Mouse (Mus musculus): Measurements from ENCODE around the gene Map4k4. TPM values are rescaled to one million over a fixed set of nuclear protein-coding genes. Genes with fewer than 3 reads are reported as not detected.

Map4k4 gene
- polyA plus RNA-seq, 1 experiment from 2014 or later = 3.5 TPM

DNA sequence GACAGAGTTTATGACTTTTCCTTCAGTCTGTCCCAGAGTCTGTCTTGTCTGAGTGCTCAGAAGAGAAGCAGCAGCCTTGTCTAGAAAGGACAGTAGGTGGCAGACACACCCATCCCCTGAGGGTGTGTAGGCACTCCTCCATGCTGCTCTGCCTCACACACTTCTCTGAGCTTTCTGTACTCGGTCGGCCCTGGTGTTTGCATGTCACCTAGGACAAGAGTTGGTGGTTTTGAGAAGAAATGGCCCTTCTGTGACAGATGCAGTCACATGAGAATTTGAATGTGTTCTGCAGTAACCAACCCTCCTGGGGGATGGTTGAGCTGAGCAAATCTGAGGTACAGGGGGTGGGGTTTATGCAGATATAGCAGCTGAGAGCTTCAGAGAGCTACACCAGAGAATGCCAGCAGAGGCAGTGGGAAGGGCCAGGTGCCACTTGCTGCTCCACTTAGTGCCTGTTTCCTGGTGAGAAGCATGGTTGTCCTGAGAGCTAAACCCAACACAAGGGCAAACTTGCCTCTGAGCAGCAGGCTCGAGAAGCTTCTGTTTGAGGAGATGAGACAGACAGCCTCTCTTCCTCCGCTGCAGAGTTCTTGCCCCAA, 101.5 kb downstream of the Map4k4 start:
- Histone ChIP-seq H3K4me3 (replicated peaks) (no peak overlapping the region), H3K36me3 (replicated peaks) (peaks cover 38% of the 10 kb centered on the region), H3K4me1 (replicated peaks) (no peaks in the 10 kb centered on the region), H3K9me3 (replicated peaks) (no peaks in the 10 kb centered on the region), H3K4me2 (no peak overlapping the region), H3K9ac (no peak overlapping the region), H3K27me3 (no peaks in the 10 kb centered on the region), H3K27ac (replicated peaks) (no peak overlapping the region)
- 56% methylated on average over 4 of the region's 4 CpGs for WGBS (ENCODE audit: insufficient replicate concordance)
- no peak for ATAC-seq (ENCODE audit: insufficient read depth)

DNA sequence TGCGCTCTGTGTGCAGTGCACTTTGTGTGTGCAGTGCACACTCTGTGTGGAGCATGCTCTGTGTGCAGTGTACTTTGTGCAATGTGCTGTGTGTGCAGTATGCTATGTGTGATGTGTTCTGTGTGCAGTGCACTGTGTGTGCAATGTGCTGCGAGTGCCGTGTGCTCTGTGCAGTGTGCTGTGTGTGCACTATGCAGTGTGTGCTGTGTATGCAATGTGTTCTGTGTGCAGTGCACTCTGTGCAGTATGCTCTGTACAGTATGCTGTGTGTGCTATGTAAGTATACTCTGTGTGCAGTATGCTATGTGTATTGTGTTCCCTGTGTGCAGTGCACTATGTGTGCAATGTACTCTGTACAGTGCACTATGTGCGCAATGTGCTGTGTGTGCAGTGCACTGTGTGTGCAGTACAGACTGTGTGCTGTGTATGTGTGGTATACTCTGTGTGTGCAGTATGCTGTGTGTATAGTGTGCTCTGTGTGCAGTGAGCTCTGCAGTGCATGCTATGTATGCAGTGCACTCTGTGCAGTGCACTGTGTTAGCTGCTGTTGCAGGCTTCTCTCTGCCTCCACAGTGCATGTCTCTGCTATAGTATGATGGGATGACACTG, 105.4 kb downstream of the Map4k4 start:
- H3K9ac ChIP-seq = no peak overlapping the region
- H3K4me1 ChIP-seq (replicated peaks) = no peaks in the 10 kb centered on the region
- no peak overlapping the region for H3K4me2 ChIP-seq
- no peaks in the 10 kb centered on the region for H3K27me3 ChIP-seq
- no peaks in the 10 kb centered on the region for H3K9me3 ChIP-seq (replicated peaks)
- H3K4me3 ChIP-seq (replicated peaks) = no peak overlapping the region
- H3K27ac ChIP-seq (replicated peaks) = no peak overlapping the region
- no peak for ATAC-seq (ENCODE audit: insufficient read depth)
- H3K36me3 ChIP-seq (replicated peaks) = peaks cover 58% of the 10 kb centered on the region
- 84% methylated on average over 4 of the region's 4 CpGs for WGBS (ENCODE audit: insufficient replicate concordance)

DNA sequence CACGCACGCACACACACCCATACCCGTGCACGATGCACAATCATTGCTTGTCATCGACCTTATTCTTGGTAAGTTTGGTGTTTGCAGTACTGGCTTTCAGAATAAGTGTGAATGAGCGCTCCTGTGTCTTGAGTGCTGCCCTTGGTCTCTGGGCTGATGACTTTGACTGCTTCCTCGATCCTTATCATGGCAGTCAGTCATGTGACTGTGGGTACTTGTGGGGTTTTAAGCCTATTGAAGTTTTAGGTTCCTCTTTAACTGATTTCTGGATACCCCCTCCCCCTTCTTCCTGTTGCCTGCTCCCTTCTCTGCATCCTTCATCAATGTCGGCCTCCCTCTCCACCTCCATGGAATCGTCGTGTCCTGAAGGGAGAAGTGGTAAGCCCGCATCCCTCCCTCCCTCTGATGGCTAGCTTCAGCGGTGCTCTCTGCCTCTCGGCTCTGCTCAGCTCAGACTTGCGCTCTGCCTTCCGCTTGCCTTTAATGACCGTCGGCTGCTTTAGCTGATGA, 107.3 kb downstream of the Map4k4 start:
- no peak overlapping the region for H3K4me3 ChIP-seq (replicated peaks)
- H3K4me2 ChIP-seq = no peak overlapping the region
- ATAC-seq (ENCODE audit: insufficient read depth) = no peak
- H3K9ac ChIP-seq = no peak overlapping the region
- no peaks in the 10 kb centered on the region for H3K9me3 ChIP-seq (replicated peaks)
- no peaks in the 10 kb centered on the region for H3K4me1 ChIP-seq (replicated peaks)
- no peaks in the 10 kb centered on the region for H3K27me3 ChIP-seq
- 52% methylated on average over 17 of the region's 17 CpGs for WGBS (ENCODE audit: insufficient replicate concordance)
- no peak overlapping the region for H3K27ac ChIP-seq (replicated peaks)
- peaks cover 63% of the 10 kb centered on the region for H3K36me3 ChIP-seq (replicated peaks)

DNA sequence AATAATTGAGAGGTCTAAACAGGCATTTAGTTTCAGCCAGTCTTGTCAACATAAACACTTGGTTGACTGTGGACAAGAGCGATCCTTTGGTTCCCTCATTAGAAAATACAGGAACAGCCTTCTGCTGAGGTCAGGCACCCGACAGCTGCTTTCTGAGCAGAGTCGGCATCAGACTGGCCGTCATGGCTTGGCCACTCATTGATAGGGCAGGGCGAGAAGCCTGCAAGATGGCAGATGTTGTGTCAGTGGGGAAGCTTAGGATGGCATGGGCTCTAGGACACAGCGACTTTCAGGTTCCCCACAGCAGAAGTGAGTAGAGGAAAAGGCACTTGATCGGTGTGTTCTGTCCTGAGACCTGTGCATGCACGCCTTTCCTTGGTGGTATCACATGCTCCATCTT, 112.0 kb downstream of the Map4k4 start:
- Histone ChIP-seq H3K4me3 (replicated peaks) (no peak overlapping the region), H3K4me2 (no peak overlapping the region), H3K4me1 (replicated peaks) (no peaks in the 10 kb centered on the region), H3K9me3 (replicated peaks) (no peaks in the 10 kb centered on the region), H3K27me3 (no peaks in the 10 kb centered on the region), H3K27ac (replicated peaks) (no peak overlapping the region), H3K36me3 (replicated peaks) (peaks cover 64% of the 10 kb centered on the region), H3K9ac (no peak overlapping the region)
- 74% methylated on average over 8 of the region's 8 CpGs for WGBS (ENCODE audit: insufficient replicate concordance)
- no peak for ATAC-seq (ENCODE audit: insufficient read depth)

DNA sequence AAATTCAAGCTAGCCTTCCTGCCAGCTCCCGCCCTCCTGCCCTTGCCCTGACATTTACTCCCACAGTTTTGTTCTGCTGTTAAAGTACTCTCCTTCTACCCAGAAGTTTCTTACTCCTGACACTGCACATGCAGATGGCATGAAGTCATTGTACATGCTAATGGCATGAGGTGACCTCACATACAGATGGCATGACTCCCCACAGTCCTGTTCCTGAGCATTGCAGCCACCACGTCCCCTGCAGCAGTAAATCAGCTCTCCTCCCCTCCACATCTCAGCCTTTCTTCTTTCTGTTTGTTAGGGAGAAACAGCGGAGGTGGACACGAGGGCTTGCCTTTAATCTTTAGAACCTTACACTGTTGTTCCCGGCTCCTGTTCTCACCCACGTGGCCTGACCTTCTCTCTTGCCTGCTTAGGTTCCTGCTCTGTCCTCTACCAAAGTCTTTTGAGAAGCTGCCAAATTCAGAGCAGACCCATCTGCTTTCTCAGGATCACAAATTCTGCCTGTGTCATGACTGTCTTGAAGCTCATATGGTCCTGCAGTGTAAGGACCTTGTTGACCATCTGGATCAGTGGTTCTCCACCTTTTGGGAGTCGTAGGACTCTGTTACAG, 114.5 kb downstream of the Map4k4 start:
- no peak overlapping the region for H3K27ac ChIP-seq (replicated peaks)
- H3K4me1 ChIP-seq (replicated peaks) = no peaks in the 10 kb centered on the region
- H3K27me3 ChIP-seq = no peaks in the 10 kb centered on the region
- WGBS (ENCODE audit: insufficient replicate concordance) = 70% methylated on average over 7 of the region's 7 CpGs
- H3K36me3 ChIP-seq (replicated peaks) = peaks cover 51% of the 10 kb centered on the region
- no peak overlapping the region for H3K4me2 ChIP-seq
- no peak overlapping the region for H3K4me3 ChIP-seq (replicated peaks)
- no peak overlapping the region for H3K9ac ChIP-seq
- ATAC-seq (ENCODE audit: insufficient read depth) = no peak
- no peaks in the 10 kb centered on the region for H3K9me3 ChIP-seq (replicated peaks)

DNA sequence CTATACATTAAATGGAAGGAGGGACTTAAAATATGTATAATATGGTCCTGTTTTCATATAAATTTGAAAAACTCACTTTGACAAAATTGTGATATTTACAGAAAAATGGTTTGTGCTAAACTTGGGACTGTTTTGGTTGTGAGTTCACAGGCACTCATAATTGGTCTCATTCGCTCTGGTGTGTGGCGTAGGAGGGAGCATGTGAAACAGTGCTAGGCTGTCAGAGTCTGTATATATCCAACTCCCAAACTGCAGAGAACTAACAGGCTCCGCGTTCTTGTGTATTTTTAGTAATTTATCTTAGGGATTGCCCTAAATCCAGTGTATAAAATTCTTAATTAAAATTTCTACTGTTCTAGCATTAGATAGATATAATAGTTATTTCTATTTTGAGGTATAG, 120.9 kb downstream of the Map4k4 start:
- Histone ChIP-seq H3K9me3 (replicated peaks) (no peaks in the 10 kb centered on the region), H3K4me1 (replicated peaks) (no peaks in the 10 kb centered on the region), H3K4me2 (no peak overlapping the region), H3K4me3 (replicated peaks) (no peak overlapping the region), H3K27me3 (no peaks in the 10 kb centered on the region), H3K9ac (no peak overlapping the region), H3K27ac (replicated peaks) (no peak overlapping the region), H3K36me3 (replicated peaks) (peaks cover 38% of the 10 kb centered on the region)
- WGBS (ENCODE audit: insufficient replicate concordance) = 81% methylated on average over 4 of the region's 4 CpGs
- no peak for ATAC-seq (ENCODE audit: insufficient read depth)

DNA sequence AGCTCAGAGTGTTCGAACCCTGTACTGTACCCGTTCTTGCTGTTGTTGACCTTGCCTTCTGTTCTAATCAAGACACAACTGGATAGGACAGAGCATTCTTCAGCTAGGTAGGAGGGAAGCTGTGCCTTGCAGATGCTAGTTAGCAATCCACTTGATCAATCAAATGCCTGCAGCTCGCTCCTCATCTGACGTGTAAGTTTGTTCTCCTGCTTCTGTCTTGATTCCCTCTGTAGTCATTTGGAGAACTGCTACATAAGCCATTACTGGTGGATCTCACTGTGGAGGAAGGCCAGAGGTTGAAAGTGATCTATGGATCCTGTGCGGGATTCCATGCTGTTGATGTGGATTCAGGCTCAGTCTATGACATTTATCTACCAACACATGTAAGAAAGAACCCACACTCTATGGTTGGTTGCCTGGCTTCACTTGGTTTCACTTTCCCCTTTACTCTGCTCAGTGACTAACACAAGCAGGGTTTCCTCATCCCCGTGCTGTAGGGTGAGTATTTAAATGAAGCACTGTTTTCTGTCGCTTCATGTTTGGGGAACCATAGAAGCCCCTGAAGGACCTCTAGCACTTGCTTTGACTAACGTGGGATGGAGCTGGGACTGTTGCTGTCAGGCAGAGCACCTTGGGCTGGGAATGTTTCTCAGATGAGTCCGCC, 121.9 kb downstream of the Map4k4 start:
- Histone ChIP-seq H3K9me3 (replicated peaks) (no peaks in the 10 kb centered on the region), H3K27me3 (no peaks in the 10 kb centered on the region), H3K9ac (no peak overlapping the region), H3K27ac (replicated peaks) (no peak overlapping the region), H3K36me3 (replicated peaks) (peaks cover 28% of the 10 kb centered on the region), H3K4me1 (replicated peaks) (no peaks in the 10 kb centered on the region), H3K4me2 (no peak overlapping the region), H3K4me3 (replicated peaks) (no peak overlapping the region)
- WGBS (ENCODE audit: insufficient replicate concordance) = 69% methylated on average over 9 of the region's 9 CpGs
- no peak for ATAC-seq (ENCODE audit: insufficient read depth)

DNA sequence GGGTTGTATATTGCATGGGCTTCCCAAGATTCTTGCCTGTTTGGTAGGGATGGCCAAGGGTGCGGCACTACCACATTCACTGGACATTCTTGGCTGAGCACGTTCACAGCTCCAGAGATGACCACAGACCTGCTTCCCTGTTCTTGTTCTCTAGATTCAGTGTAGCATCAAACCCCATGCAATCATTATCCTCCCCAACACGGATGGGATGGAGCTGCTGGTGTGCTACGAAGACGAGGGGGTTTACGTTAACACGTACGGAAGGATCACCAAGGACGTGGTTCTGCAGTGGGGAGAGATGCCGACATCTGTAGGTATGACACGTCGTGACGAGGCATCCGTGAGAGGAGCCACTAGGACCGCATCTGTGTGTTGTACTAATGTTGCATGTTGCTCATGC, 122.5 kb downstream of the Map4k4 start:
- ATAC-seq (ENCODE audit: insufficient read depth) = no peak
- Histone ChIP-seq H3K9ac (no peak overlapping the region), H3K4me2 (no peak overlapping the region), H3K27ac (replicated peaks) (no peak overlapping the region), H3K4me1 (replicated peaks) (no peaks in the 10 kb centered on the region), H3K4me3 (replicated peaks) (no peak overlapping the region), H3K36me3 (replicated peaks) (peaks cover 24% of the 10 kb centered on the region), H3K9me3 (replicated peaks) (no peaks in the 10 kb centered on the region), H3K27me3 (no peaks in the 10 kb centered on the region)
- WGBS (ENCODE audit: insufficient replicate concordance) = 78% methylated on average over 15 of the region's 15 CpGs

DNA sequence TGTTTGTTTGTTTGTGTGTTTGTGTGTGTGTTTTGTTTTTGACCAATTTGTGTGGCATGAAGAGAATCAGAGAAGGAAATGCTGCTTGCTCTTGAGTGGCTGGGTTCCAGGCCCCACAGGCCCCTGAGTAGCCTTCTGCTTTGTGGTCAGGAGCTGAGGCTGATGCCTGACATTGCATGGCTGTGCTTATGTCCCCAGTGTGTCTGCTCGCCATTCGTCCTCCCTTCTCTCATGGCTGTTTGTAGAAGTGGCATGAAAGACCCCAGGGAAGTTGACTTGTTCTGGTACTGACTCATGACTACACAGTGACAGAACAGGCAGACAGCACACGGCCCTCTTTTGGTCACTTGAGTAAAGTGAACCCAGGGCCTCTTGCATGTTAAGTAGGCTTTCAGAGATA, 123.0 kb downstream of the Map4k4 start:
- no peak for ATAC-seq (ENCODE audit: insufficient read depth)
- 48% methylated on average over 3 of the region's 3 CpGs for WGBS (ENCODE audit: insufficient replicate concordance)
- Histone ChIP-seq H3K36me3 (replicated peaks) (peaks cover 24% of the 10 kb centered on the region), H3K4me2 (no peak overlapping the region), H3K4me3 (replicated peaks) (no peak overlapping the region), H3K4me1 (replicated peaks) (no peaks in the 10 kb centered on the region), H3K9ac (no peak overlapping the region), H3K27me3 (no peaks in the 10 kb centered on the region), H3K9me3 (replicated peaks) (no peaks in the 10 kb centered on the region), H3K27ac (replicated peaks) (no peak overlapping the region)

DNA sequence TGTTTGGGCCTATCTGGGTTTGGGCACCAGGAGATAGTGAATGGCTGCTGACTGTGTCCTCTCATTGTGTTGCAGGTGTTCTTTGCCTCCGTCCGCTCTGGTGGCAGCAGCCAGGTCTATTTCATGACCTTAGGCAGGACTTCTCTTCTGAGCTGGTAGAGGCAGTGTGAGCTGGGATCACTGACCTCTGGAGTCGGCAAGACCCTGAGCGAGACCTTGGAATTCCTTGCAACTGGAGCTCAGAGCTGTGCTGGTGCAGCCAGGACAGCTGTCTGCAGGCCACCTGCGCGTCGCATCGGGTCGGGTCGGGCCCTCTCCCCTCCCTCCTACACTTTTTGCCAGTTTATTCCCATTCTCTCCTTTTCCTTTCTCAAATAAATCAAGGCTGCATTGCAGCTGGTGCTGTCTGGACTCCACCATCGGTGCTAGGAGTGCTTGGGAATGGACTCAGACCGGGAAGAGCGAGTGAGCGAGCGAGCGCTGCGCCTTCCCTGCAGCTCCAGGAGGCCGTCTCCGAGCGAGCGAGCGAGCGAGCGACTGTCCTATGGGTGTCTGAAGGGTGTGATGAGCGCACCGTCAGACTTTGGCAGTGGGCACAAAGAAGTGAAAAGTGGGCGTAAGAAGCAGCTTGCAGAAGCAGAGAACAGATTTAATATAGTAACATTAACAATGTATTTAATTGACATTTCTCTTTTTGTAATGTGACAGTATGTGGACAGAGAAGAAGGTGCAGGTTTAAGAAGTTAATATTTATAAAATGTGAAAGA, 124.0 kb downstream of the Map4k4 start:
- no peaks in the 10 kb centered on the region for H3K27me3 ChIP-seq
- no peak for ATAC-seq (ENCODE audit: insufficient read depth)
- no peaks in the 10 kb centered on the region for H3K4me1 ChIP-seq (replicated peaks)
- no peak overlapping the region for H3K27ac ChIP-seq (replicated peaks)
- no peaks in the 10 kb centered on the region for H3K9me3 ChIP-seq (replicated peaks)
- H3K4me3 ChIP-seq (replicated peaks) = no peak overlapping the region
- peaks cover 24% of the 10 kb centered on the region for H3K36me3 ChIP-seq (replicated peaks)
- no peak overlapping the region for H3K4me2 ChIP-seq
- no peak overlapping the region for H3K9ac ChIP-seq
- 86% methylated on average over 27 of the region's 27 CpGs for WGBS (ENCODE audit: insufficient replicate concordance)

DNA sequence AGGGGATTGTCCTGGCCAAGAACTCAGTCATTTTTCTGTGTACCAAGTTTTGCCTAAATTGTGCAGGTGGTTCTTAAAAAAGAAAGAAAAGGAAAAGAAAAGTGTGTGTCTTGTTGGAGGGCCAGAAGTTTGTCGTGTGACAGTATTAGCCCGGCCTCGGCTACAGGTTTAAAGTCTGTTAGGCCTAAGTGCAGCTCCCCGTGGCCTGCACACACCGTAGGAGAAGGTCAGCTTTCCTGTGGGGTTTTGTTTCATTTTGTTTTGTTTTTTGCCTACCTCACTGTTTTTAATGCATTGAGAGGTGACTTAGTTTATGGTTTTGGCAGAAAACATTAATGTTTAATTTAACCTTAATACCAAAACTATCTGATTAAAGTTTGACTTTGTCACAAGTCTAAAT, 124.7 kb downstream of the Map4k4 start:
- 76% methylated on average over 5 of the region's 5 CpGs for WGBS (ENCODE audit: insufficient replicate concordance)

More for the DNA sequence above, 124.7 kb downstream of the Map4k4 start:
- Histone ChIP-seq H3K27me3 (no peaks in the 10 kb centered on the region), H3K4me3 (replicated peaks) (no peak overlapping the region), H3K9me3 (replicated peaks) (no peaks in the 10 kb centered on the region), H3K9ac (no peak overlapping the region), H3K27ac (replicated peaks) (no peak overlapping the region), H3K4me2 (no peak overlapping the region), H3K36me3 (replicated peaks) (peaks cover 23% of the 10 kb centered on the region), H3K4me1 (replicated peaks) (no peaks in the 10 kb centered on the region)
- no peak for ATAC-seq (ENCODE audit: insufficient read depth)

Measured in liver, embryonic 15.5 days (tissue).